Mouse (Mus musculus) ES-Bruce4 (cell line): ENCODE results near the gene Cdh4. TPM values are rescaled to one million over a fixed set of nuclear protein-coding genes. Genes with fewer than 3 reads are reported as not detected.

Experiments used
- H3K27ac ChIP-seq: 2 replicates; pipeline ENCODE4 v1.5.1; 2012; ENCODE audit warnings: low read length, inconsistent platforms; ENCODE audit not compliant: insufficient read depth
- H3K27me3 ChIP-seq: 2 replicates; pipeline ENCODE4 v1.6.1; 2012; ENCODE audit warnings: mild to moderate bottlenecking, low read length, inconsistent platforms; ENCODE audit not compliant: control insufficient read depth, poor library complexity, insufficient read depth, severe bottlenecking
- H3K36me3 ChIP-seq: 2 replicates; pipeline ENCODE4 v1.6.1; 2012; ENCODE audit warnings: inconsistent platforms, mild to moderate bottlenecking, low read length, moderate library complexity; ENCODE audit not compliant: control insufficient read depth, poor library complexity, insufficient read depth, severe bottlenecking
- H3K4me1 ChIP-seq: one replicate; pipeline ENCODE4 v1.8.1; 2011; ENCODE audit warnings: low read length; ENCODE audit not compliant: control insufficient read depth, insufficient read depth
- H3K4me3 ChIP-seq: 2 replicates; pipeline ENCODE4 v1.5.1; 2011; ENCODE audit warnings: low read depth, mild to moderate bottlenecking, low read length
- H3K9ac ChIP-seq: 2 replicates; pipeline ENCODE4 v1.6.1; 2012; ENCODE audit warnings: low read depth, mild to moderate bottlenecking, inconsistent platforms; ENCODE audit not compliant: poor library complexity, severe bottlenecking
- H3K9me3 ChIP-seq: replicated peaks from 2 replicates; pipeline ENCODE4 v1.6.1; 2012; ENCODE audit warnings: mild to moderate bottlenecking, low read length, inconsistent platforms; ENCODE audit not compliant: control insufficient read depth, poor library complexity, insufficient read depth, severe bottlenecking
- CTCF ChIP-seq: IDR thresholded peaks from one replicate; pipeline ENCODE4 v1.8.1; 2011; ENCODE audit warnings: low read depth, low read length
- EP300 ChIP-seq: IDR thresholded peaks from 2 replicates; pipeline ENCODE4 v1.6.1; 2011; ENCODE audit warnings: low read depth, low read length; ENCODE audit not compliant: insufficient read depth
- POLR2A ChIP-seq: IDR thresholded peaks from one replicate; pipeline ENCODE4 v1.8.1; 2011; ENCODE audit warnings: low read length; ENCODE audit not compliant: insufficient read depth
- polyA plus RNA-seq: library from polyadenylated mRNA; stranded (reverse); fragments of >200 nt; gene quantifications from 2 replicates; pipeline ENCODE4 v1.2.4, GENCODE M21; 2011; ENCODE audit warnings: low read depth; ENCODE audit not compliant: missing spikeins, insufficient read depth, insufficient read length

The Cdh4 gene
- polyA plus RNA-seq, 1 experiment = 1.4 TPM

DNA sequence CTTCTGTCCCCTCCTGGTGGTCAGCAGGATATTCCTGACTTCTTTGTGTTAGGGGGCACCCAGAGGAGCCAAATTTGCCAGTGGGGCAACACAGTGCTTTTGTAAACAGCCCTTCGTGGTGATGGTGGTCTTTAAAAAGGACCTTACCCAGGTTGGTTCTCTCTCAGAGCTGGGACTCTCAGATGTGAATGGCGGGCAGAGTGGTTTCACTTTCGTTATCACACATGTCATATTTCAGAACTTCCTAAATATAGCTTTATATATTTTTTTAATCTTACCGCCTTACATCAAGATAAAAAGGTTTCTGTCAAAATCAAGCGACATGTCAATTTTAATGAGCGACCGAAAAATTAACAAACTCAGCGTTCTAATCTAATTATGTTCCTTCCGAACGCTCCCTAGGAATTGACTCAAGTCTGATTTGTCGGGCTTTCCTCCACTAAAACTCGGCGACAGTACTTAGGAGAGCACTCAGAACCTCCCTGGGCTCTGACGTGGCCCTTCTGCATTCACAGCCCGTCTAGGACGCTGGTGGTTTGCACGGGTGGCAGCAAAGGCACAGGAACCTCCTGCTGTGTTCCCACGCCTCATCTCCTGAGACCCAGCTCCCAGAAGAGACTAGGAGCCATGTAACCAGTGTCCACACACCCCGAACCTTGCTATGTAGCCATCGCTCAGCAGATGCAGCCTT, 206.5 kb downstream of the Cdh4 start:
- Histone ChIP-seq H3K27me3 (no peaks in the 10 kb centered on the region), H3K9ac (no peak overlapping the region), H3K9me3 (no peaks in the 10 kb centered on the region), H3K36me3 (no peaks in the 10 kb centered on the region), H3K4me1 (no peaks in the 10 kb centered on the region), H3K4me3 (no peak overlapping the region), H3K27ac (no peak overlapping the region)
- TF ChIP-seq POLR2A (no peak), CTCF (no peak), EP300 (no peak)

GRCm38 (mm10) chr2:179649370-179649769, 207.1 kb downstream of the Cdh4 start:
- no peak overlapping the region for H3K27ac ChIP-seq
- H3K4me1 ChIP-seq = no peaks in the 10 kb centered on the region
- H3K9ac ChIP-seq = no peak overlapping the region
- TF ChIP-seq EP300 = no peak
- no peak for TF ChIP-seq POLR2A
- no peak for TF ChIP-seq CTCF
- no peaks in the 10 kb centered on the region for H3K9me3 ChIP-seq
- no peak overlapping the region for H3K4me3 ChIP-seq
- H3K27me3 ChIP-seq = no peaks in the 10 kb centered on the region
- H3K36me3 ChIP-seq = no peaks in the 10 kb centered on the region

DNA sequence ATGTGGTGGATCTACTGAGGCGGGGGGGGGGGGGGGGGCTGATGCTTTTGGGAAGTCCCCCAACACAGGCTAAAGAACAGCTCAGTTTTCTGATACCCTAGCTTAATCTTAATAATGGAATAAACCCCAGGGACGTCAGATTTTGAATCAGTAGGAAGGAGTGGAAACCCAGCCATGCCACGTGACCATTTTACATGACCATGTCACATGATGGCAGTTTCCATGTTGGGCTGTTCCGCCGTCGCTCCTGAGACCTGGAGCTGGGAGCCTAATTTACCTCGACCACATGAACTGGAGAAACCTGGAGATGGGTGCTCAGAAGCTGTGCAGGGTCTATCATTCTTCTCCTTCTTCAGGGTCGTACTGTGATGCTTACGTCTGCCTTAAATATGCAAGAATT, 207.9 kb downstream of the Cdh4 start:
- TF ChIP-seq POLR2A = no peak
- TF ChIP-seq CTCF = no peak
- TF ChIP-seq EP300 = no peak
- Histone ChIP-seq H3K9me3 (no peaks in the 10 kb centered on the region), H3K4me1 (no peaks in the 10 kb centered on the region), H3K27ac (no peak overlapping the region), H3K4me3 (no peak overlapping the region), H3K9ac (no peak overlapping the region), H3K36me3 (no peaks in the 10 kb centered on the region), H3K27me3 (no peaks in the 10 kb centered on the region)

- no peak overlapping the region for H3K4me3 ChIP-seq
- no peak overlapping the region for H3K27ac ChIP-seq
- H3K4me1 ChIP-seq = no peaks in the 10 kb centered on the region
- TF ChIP-seq CTCF = no peak
- TF ChIP-seq POLR2A = no peak
- no peak for TF ChIP-seq EP300
- H3K9ac ChIP-seq = no peak overlapping the region
- no peaks in the 10 kb centered on the region for H3K9me3 ChIP-seq
- no peaks in the 10 kb centered on the region for H3K27me3 ChIP-seq
- H3K36me3 ChIP-seq = no peaks in the 10 kb centered on the region
These were observed 213.3 kb downstream of the Cdh4 start for GRCm38 (mm10) chr2:179655506-179655905.

- no peak overlapping the region for H3K27ac ChIP-seq
- no peaks in the 10 kb centered on the region for H3K27me3 ChIP-seq
These were observed 217.0 kb downstream of the Cdh4 start for GRCm38 (mm10) chr2:179659254-179659653.

GRCm38 (mm10) chr2:179661998-179662714, 219.9 kb downstream of the Cdh4 start:
- Histone ChIP-seq H3K9me3 (no peaks in the 10 kb centered on the region), H3K27me3 (no peaks in the 10 kb centered on the region), H3K36me3 (no peaks in the 10 kb centered on the region), H3K4me3 (no peak overlapping the region), H3K9ac (no peak overlapping the region), H3K27ac (no peak overlapping the region), H3K4me1 (no peaks in the 10 kb centered on the region)
- TF ChIP-seq EP300 (no peak), CTCF (no peak), POLR2A (no peak)

More at GRCm38 (mm10) chr2:179659254-179659653, 217.0 kb downstream of the Cdh4 start:
- TF ChIP-seq CTCF (no peak), EP300 (no peak), POLR2A (no peak)
- Histone ChIP-seq H3K36me3 (no peaks in the 10 kb centered on the region), H3K9me3 (no peaks in the 10 kb centered on the region), H3K9ac (no peak overlapping the region), H3K4me1 (no peaks in the 10 kb centered on the region), H3K4me3 (no peak overlapping the region)
